Mouse (Mus musculus): ENCODE measurements around the gene Aurka.

Gene Aurka

GRCm38 (mm10) chr2:172380513-172380912 is 10.2 kb upstream of the Aurka start:
- DNase-seq, result no peak

DNA sequence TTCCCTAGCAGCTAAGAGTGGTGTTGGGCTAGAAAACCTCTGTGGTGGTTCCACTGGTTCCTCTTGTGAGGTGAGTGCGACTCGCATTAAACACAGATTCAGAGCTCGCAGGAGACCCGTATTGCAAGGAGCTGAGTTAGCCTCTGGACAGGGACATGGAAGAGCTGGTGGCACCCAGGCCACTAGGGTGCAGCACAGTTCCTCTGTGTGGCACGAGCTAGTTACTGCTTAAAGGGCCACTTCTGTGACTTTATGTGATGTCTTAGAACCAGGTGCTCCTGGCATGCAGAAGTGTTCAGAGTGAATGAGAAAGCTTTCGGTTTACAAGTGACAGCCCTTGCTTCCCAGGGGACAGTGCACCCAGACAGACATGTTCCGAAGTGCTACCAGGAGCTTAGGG is 8.0 kb upstream of the Aurka start:
- peak; percentile 40 for DNase-seq

GRCm38 (mm10) chr2:172376999-172377515 is 6.7 kb upstream of the Aurka start:
- no peak for DNase-seq

DNA sequence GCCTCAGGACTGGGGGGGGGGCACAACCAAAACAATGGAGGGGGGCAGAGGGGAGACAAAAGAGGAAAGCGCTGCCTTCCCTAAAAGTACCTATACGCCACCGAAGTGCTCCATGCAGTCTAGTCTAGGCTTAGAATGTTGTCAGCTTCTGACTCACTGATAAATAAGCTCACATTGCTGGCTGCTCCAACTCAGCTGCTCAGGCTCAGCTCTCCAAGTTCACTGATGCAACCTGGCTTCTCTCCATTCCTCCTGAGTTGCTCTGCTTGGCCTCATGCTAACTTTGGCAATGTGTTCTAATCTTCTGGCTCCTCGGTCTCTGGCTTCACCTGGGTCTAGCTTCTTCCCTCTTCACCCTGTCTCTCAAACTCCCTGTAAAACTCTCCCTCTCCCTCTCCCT is 6.2 kb upstream of the Aurka start:
- no peak for DNase-seq

- DNase-seq, result no peak
Observed at GRCm38 (mm10) chr2:172371258-172371657, 923 bp upstream of the Aurka start.

DNA sequence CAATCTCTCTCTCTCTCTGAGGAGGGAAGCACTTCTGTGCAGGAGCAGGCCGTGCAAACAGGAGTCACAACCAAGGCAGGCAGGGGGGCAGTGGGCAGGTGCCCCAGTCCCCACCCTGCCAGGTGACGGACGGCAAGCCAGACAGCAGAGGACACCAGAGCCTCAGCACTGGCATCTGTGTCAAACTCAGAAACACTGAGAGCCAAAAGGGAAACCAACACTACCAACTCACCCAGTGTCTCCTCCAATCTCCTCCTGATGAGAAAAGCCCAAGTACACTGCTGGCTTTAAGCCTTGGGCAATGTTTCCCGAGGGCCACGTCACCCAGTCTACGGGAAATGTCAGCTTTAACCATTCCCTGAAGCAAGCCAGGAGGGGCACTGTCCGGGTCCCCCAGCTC is 7.2 kb downstream of the Aurka start:
- DNase-seq, result no peak

GRCm38 (mm10) chr2:172355833-172356232 is 14.5 kb downstream of the Aurka start:
- DNase-seq, result no peak

DNA sequence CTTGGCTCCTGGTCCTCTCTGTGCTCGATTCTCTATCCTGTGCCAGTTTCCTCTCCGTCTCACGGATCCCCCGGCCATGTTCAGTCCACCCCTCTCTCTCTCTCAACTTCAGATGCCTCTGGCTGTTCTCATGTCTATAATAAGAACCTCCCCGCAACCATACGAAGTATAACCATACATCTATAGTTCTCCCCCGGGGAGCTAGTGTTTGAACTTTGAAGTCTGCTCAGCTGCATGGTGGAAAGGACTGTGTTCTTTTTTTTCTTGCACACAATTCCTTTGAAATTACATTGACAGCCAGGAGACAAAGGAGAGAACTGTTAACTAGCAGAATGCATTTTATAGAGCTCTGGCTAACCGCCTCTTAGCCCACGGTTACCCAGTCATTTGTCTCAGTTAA is 15.6 kb downstream of the Aurka start:
- no peak for DNase-seq

- DNase-seq, result no peak
Observed at GRCm38 (mm10) chr2:172353218-172353617, 17.1 kb downstream of the Aurka start.

GRCm38 (mm10) chr2:172350773-172351172 is 19.6 kb downstream of the Aurka start:
- no peak for DNase-seq

- DNase-seq, result no peak
Observed at GRCm38 (mm10) chr2:172349776-172350175, 20.6 kb downstream of the Aurka start.

DNA sequence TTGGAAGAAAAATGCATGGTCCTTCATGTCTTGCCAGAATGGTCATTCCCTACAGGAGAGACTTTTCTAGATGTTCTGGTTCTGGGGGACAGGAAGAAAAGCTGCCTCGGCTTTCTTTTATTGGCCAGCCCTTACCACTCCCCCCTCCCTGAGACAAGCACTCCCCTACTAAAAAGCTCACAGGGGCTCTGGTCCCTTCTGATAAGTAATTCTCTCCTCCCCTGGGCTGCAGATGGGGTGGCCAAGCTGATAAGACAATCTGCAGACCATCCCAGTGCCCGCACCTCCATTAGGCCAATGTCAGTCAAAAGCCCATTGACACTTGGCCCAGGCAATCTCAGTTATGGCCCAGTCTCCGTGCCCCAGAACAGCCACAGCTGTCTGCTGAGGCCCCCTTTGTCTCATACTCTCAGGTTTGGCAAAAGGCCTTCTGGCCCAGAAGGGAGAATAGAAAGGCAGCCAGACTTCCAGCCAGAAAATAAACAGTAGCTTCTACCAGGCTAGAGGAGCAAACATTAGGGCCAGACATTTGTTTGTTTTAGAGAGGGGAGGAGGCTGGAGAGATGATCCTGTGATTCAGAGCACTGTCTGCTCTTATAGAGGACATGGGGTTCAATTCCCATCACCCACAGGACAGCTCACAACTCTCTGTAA is 21.9 kb downstream of the Aurka start:
- DNase-seq, result peak; percentile 32

GRCm38 (mm10) chr2:172346933-172347611 is 23.3 kb downstream of the Aurka start:
- DNase-seq, result no peak

- DNase-seq, result peak; percentile 18
Observed at GRCm38 (mm10) chr2:172346034-172346929, 24.1 kb downstream of the Aurka start.

GRCm38 (mm10) chr2:172345258-172345738 is 25.0 kb downstream of the Aurka start, which contains the start of gene Fam210b:
Gene Fam210b (plus strand): TSS chr2:172345565.
- peak; percentile 97 for DNase-seq

GRCm38 (mm10) chr2:172344669-172345068 is 25.7 kb downstream of the Aurka start:
- DNase-seq, result no peak

DNA sequence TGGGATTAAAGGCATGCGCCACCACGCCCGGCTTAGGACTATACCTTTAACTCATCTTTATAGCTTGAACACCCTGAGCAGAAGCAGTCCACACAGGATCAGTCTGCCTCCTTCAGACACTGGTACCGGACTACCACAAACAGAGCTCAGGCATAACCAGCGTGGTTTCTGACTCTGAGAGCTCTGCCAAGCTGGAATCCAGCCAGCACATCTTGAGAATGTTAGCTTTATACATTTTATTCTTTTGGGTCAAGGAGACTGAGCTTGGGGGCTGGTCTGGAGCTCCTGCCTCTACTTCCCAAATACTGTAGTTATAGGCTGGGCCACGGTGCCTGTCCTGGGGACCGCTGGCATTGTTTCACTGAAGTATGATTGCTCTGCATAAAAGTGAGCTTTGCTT is 26.6 kb downstream of the Aurka start:
- no peak for DNase-seq

DNA sequence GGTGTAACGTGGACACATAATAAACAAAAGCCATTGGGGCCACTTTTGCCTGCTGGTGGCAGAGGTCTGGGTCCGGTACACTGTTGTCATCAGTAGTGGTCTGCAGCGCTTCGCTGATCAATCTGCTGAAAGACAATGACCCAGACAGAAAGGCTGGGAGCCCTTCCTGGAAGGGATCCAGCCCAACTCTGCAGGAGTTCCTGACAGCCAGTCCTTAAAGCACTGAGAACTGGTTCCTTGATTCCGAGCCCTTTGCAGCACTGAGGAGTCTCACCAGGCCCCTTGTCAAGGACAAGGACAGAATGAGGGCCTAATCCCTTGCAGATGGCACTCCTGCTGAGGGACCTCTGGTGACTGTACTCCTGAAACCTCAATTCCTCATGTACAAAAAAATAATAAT is 28.7 kb downstream of the Aurka start:
- DNase-seq, result no peak

GRCm38 (mm10) chr2:172340936-172341335 is 29.4 kb downstream of the Aurka start:
- no peak for DNase-seq

GRCm38 (mm10) chr2:172338206-172338942 is 32.0 kb downstream of the Aurka start:
- DNase-seq, result no peak

- peak; percentile 80 for DNase-seq
Observed at GRCm38 (mm10) chr2:172329179-172329578, 41.2 kb downstream of the Aurka start.

GRCm38 (mm10) chr2:172328248-172328647 is 42.1 kb downstream of the Aurka start:
- DNase-seq, result no peak

Measured in right cerebral cortex, adult 18-20 months (tissue).